Mouse (Mus musculus) bone marrow macrophage, adult 2 months (primary cell): Measurements from ENCODE around the gene Ntm. TPM values are rescaled to one million over a fixed set of nuclear protein-coding genes. Genes with fewer than 3 reads are reported as not detected.

Experiments
- H3K27ac ChIP-seq: 2 replicates; pipeline ENCODE4 v1.5.1; 2012; ENCODE audit warnings: low read depth, low read length; ENCODE audit not compliant: insufficient read depth
- H3K4me1 ChIP-seq: 2 replicates; pipeline ENCODE4 v1.6.1; 2012; ENCODE audit warnings: low read length; ENCODE audit not compliant: control insufficient read depth, insufficient read depth
- H3K4me3 ChIP-seq: 2 replicates; pipeline ENCODE4 v1.5.1; 2012; ENCODE audit warnings: mild to moderate bottlenecking, low read length, moderate library complexity; ENCODE audit not compliant: insufficient read depth
- CTCF ChIP-seq: IDR thresholded peaks from 2 replicates; pipeline ENCODE4 v1.5.1; 2012; ENCODE audit warnings: low read depth, mild to moderate bottlenecking, low read length, moderate library complexity
- POLR2A ChIP-seq: IDR thresholded peaks from 2 replicates; pipeline ENCODE4 v1.6.1; 2012; ENCODE audit warnings: mild to moderate bottlenecking, low read depth, low read length, borderline replicate concordance
- polyA plus RNA-seq: library from polyadenylated mRNA; stranded (reverse); fragments of >200 nt; gene quantifications from 2 replicates; pipeline ENCODE4 v1.2.4, GENCODE M21; 2012; ENCODE audit not compliant: missing spikeins, insufficient read depth, insufficient read length

Gene Ntm
- polyA plus RNA-seq, 1 experiment: not detected

DNA sequence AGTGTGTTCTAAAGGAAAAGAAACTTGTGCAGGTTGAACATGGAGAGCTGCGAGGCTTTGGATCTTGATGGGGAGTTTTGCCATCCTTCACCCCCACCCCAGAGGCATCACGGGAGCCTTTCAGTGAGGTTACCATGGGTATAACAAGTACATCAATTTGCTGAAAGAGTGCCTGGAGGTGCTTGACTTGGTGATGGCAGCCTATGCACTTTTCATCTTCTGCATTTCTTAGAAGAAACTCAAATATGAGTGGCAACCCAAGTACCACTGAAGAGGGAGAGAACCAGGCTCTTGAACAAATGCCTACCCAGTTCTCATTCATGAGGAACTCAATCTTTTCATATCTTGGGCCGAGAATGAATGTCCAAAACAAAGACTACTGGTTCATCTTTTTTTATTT is 186.0 kb downstream of the Ntm start:
- TF ChIP-seq POLR2A (no peak), CTCF (no peak)
- no peaks in the 10 kb centered on the region for H3K4me1 ChIP-seq
- no peak overlapping the region for H3K4me3 ChIP-seq
- H3K27ac ChIP-seq: no peak overlapping the region

DNA sequence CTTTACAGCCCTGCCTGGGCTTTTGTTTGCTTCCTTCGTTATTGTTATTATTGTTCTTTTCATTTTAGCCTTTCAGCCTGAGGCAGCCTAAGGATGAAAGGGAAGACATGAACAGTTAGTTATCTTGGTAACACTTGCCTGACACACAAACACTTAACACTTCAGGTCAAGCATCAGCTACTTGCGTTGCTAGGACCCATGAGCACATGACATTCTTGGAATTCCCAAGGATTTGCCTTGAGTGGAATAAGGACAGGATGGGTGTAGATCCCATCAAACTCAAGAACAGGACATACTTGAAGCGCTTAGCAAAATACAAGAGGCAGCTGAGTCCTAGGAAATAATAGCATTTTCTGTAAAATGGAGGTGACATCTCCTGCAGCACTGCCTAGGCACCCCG is 186.4 kb downstream of the Ntm start:
- H3K4me3 ChIP-seq: no peak overlapping the region
- TF ChIP-seq POLR2A (no peak), CTCF (no peak)
- no peak overlapping the region for H3K27ac ChIP-seq
- no peaks in the 10 kb centered on the region for H3K4me1 ChIP-seq

DNA sequence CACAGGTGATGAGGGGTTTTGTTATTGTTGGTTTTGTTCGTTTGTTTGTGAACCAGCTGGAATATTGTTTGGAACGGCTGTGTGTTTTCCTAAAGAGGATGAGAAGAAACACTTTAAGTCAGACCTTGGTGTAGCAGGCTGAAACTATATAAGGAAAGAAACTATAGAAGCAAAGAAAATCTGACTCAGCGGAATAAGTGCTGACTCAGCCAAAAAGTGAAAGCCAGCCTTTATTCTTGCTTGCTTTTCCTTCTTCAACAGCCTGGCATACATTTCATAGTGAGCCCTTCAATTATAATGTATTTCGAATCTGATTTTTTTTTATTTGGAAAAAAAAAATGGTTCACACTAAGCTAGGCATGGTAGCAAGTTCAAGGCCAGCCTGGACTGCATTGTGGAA is 186.9 kb downstream of the Ntm start:
- TF ChIP-seq CTCF: no peak
- TF ChIP-seq POLR2A: no peak
- Histone ChIP-seq H3K27ac (no peak overlapping the region), H3K4me3 (no peak overlapping the region), H3K4me1 (no peaks in the 10 kb centered on the region)

DNA sequence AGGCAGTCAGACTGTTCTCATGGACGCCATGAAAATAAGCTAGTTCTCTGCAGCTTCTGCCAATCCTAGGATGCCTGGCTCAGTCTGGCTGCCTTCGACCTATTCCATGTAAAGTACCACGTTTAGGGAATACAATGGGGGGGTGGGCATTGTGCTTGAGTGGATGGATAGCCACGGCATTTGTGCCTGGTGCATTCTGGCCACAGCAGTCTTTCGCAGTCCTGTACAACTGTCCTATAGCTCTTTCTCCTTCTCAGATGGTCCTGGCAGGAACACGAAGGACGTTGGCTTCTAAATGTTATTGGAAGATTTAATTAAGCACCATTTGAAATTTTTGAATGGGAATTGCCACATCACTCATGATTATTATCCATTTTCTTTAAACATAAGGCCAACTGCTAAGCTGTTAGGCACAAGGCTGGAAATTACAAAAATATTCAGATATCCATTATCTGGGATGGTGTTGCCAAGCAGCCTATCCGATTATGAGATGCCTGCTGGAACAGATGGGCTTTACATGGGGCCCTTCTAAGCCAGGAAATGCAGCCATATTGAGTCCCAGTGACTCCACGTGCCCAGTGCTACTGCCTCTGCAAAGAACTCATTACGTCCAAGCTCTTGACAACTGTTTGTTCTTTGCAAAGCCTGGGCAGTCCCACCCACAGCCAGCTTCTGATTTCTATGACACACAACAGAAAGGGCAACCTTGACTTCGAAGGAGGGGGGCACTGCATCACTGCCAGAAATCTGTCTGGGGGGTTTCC is 190.1 kb downstream of the Ntm start:
- no peak overlapping the region for H3K4me3 ChIP-seq
- no peaks in the 10 kb centered on the region for H3K4me1 ChIP-seq
- TF ChIP-seq POLR2A (no peak), CTCF (no peak)
- H3K27ac ChIP-seq: no peak overlapping the region

DNA sequence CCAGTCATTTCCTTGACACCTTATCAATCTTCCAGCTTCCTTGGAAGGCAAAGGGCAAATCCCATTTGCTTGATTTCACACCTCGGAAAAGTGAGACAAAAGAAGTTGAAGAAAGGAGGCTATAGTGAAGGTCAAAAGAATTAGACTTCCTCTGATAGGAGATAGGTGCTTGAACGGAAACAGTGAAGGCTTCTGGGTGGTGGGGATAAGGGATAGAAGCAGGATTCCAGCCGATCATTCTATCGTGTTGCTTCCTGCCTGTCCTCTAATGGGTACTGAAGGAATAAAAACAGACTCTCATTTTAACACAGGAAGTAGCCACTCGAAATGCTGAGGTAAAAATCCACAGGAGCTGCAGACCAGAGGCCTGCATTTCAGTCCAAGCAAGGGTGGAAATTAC is 191.1 kb downstream of the Ntm start:
- Histone ChIP-seq H3K27ac (no peak overlapping the region), H3K4me1 (no peaks in the 10 kb centered on the region), H3K4me3 (no peak overlapping the region)
- no peak for TF ChIP-seq CTCF

DNA sequence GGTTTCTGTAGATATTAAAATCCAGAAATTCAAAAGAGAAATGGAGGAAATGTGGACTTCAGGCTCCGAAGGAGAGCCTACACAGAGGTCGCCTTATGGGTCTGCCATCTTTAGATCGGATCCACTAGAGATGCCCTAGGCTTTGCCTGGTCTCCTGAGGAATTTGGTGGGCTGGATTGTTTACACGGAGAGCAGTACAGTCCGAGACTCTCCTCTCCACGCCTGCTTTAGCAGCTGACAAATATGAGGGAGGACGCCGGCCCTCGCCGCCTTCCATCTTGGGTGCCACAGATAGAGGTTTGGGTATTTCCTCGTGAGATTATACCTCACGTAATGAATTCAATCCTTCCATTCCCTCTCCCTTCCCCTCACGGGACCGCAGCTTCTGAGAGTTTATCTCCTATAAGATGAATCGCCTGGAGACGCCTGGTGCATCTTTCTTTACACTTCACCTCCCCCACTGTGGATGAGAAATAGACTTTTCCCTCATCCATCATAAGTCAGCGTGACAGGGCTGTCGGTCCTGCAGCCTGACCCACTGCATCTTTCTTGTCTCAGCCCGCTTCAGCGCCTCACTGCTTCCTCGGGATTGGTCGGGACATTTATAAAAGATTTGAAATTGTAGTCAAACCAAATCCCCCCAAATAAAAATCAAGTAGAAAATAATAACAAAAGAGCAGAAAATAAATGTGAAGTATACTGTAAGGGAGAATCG is 191.7 kb downstream of the Ntm start:
- H3K27ac ChIP-seq: no peak overlapping the region
- no peak for TF ChIP-seq CTCF
- TF ChIP-seq POLR2A: no peak
- H3K4me3 ChIP-seq: no peak overlapping the region
- no peaks in the 10 kb centered on the region for H3K4me1 ChIP-seq

DNA sequence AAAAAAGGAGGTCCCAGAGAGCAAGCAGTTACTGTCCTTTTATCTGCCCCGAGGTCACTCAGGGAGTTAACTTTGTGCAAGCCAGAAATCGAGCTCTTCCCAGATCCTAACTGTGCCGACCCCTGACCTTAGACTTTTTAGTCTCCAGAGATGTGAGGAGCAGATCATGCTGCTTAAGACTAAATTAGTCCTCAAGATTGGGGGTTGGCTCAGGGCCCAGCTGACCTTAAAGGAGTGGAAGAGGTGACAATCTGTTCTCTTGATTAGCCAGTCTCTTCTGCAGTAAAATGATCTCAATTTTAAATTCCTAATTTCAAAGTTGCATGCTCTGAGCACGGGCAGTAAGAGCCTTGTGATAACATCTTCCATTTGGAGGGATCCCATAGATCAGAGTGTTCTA is 193.6 kb downstream of the Ntm start:
- TF ChIP-seq CTCF (no peak), POLR2A (no peak)
- Histone ChIP-seq H3K27ac (no peak overlapping the region), H3K4me1 (no peaks in the 10 kb centered on the region), H3K4me3 (no peak overlapping the region)

DNA sequence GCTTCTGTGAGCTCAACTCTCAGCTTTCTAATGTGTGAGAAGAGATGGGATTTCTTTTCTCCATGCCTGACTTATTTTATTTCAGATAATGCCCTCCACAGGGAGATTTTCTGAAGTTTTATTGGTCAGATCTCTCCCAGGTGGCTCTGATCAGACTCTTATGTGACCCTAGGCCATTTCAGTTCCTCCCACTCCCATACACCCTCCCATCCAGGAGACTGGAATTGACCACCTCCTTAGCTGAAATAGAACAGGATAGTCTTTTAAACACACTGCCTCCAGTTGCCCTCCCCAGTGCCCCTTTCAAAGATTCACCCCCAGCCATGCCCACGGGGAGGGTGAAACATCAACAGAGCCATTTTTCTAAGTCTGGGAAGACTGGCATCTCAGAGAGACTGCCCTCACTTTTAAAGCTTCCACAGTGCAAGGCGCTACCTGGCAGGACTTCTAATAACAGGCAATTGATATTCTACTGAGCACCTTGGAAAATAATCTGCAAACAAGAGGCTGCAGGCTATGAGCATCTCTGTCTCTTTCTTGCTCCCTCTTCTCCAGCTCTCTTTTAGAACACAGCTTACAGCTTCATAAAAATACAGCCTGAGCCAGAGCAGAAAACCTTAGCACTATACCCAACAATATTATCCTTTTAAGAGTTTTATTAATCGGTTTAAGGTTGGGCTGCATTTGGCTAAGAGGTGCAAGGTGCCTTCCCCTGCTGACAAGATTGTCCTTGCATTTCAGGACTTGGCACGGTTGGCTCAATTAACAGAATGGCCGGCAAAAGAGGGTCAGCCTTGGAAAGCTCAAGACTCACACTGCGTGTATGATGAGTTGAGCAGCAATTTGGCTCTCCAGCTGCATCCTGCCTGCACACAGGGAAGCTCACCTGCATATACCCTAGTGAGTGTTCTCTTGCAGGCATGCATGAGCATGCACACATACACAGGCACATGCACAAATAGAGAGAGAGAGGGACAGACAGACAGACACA is 196.7 kb downstream of the Ntm start:
- Histone ChIP-seq H3K4me3 (no peak overlapping the region), H3K27ac (no peak overlapping the region), H3K4me1 (no peaks in the 10 kb centered on the region)
- TF ChIP-seq CTCF (no peak), POLR2A (no peak)

DNA sequence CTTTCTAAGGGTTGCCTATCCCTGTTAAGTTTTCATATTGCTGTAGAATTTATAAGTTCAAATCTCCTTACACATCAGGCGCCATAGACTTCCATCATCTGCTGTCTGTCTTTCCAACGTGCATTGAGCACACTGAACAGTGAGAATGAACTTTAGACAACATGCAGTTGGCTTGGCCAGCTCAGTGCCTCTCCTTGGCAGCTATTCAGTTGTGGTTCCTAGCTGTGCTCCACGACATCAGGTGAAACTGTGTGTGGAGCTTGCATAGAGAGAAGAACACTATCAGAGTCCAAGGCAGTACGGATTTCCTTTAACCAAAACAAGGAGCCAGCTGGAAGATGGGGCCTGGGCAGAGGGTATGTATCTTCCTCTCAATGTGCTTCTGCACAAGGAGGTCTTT is 199.6 kb downstream of the Ntm start:
- TF ChIP-seq POLR2A: no peak
- no peak for TF ChIP-seq CTCF
- Histone ChIP-seq H3K4me3 (no peak overlapping the region), H3K4me1 (no peaks in the 10 kb centered on the region), H3K27ac (no peak overlapping the region)
